Mouse (Mus musculus): ENCODE results near the gene Vmn2r24. TPM values are rescaled to one million over a fixed set of nuclear protein-coding genes. Genes with fewer than 3 reads are reported as not detected.
"Not testable (repeated sequence)": the region's sequence is repeated elsewhere in the genome, so short reads cannot be mapped to it uniquely, and the experiment has no call there.

Vmn2r24 gene
- not detected for polyA plus RNA-seq (2021)

DNA sequence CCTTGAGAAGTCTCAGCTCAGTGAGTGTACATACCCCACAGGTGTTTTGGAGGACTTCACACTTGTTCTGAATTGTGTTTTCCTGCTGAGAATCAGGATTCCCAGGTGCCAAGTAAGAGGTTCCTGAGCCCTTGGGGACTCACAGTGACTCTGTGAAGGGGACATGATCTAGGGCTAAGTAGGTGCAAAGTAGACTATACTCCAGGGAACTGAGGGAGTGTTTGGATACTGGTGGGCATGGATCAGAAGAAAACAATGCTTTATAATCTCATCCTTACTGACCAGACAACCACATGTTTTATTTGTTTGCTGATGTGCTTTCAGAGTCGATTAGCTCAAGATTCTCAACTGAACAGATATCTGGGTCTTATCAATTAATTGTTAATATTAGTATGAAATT lies at the start of gene Vmn2r24:
Gene Vmn2r24, plus strand, starts transcription at position 301 of the 400 bp plus-strand sequence.
- TF ChIP-seq CTCF (IDR thresholded peaks at IDR 0.05) = no peak
- in situ Hi-C loops (cut with MboI; ENCODE audit: low pct_unique_long_range_greater_than_20kb) = no loop called here
- POLR2A ChIA-PET = no interaction called here
- CTCF ChIA-PET = no interaction called here
- DNase-seq (ENCODE audit: low read depth, low spot score) = no peak
- ATAC-seq = no peak
- no peaks in the 10 kb centered on the region for H3K27me3 ChIP-seq

DNA sequence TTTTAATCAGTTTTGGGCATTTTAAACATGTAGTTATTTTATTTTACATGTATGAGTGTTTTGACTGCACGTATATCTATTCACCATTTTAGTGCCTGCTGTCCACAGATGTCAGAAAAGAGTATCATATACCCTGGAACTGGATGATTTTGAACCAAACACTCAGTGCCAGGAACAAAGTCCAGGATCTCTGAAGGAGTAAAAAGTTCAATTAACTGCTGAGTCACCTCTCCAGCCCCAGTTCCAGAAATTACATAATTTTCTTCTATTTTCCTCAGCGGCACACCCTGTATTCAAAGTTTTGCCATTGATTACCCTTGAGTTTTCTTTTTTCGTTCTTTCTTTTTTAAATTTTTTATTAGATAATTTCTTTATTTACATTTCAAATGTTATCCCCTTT lies 8.6 kb upstream of the Vmn2r24 start:
- CTCF ChIA-PET = no interaction called here
- DNase-seq (ENCODE audit: low read depth, low spot score) (no peak), ATAC-seq (no peak)
- POLR2A ChIA-PET = no interaction called here
- no peaks in the 10 kb centered on the region for H3K27me3 ChIP-seq
- TF ChIP-seq CTCF (IDR thresholded peaks at IDR 0.05) = no peak
- in situ Hi-C loops (cut with MboI; ENCODE audit: low pct_unique_long_range_greater_than_20kb) = no loop called here

DNA sequence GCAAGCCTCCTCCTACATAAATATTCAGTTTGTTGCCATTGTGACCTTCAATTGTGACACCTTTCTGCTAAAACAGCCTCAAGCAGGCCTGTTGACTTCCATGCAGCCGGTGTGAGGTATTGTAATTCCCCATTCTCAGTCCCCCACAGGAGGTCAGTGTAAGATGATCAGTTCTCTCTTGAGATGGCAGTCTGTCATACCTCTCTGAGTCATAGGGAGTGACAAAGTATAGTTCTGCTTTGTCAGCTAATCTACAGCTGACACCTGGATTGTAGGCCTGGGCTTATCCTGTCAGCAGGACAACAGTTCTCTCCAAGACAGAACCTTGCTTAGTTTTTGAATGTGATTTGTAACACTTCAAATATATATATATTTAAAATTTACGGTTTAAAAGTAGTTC lies 6.2 kb downstream of the Vmn2r24 start:
- no peak for TF ChIP-seq CTCF (IDR thresholded peaks at IDR 0.05)
- no peak for ATAC-seq
- in situ Hi-C loops (cut with MboI; ENCODE audit: low pct_unique_long_range_greater_than_20kb) = no loop called here
- no peaks in the 10 kb centered on the region for H3K27me3 ChIP-seq
- CTCF ChIA-PET = no interaction called here
- no peak for DNase-seq (ENCODE audit: low read depth, low spot score)
- POLR2A ChIA-PET = no interaction called here

DNA sequence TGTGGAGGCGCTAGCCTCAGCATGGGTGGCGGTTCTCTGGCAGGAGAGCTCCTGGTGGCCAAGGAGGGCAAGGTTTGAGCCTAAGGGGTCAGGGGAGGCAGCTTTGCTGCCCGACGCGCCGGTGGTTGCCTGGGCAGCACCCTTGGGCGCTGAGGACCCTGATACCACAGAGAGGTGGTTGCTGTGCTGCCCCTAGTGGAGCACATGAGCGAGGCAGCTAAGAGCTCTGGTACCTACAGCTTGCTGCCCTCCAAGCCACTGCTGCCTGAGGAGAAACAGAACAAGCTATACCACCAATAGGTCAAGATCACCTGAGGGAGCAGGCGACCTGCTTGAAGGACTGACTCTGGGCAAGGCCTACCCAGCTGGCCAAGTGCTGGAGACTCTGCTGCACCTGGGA lies 15.1 kb downstream of the Vmn2r24 start:
- ATAC-seq (no peak), DNase-seq (ENCODE audit: low read depth, low spot score) (no peak)
- CTCF ChIA-PET = no interaction called here
- H3K27me3 ChIP-seq = no peaks in the 10 kb centered on the region
- no peak for TF ChIP-seq CTCF (IDR thresholded peaks at IDR 0.05)
- in situ Hi-C loops (cut with MboI; ENCODE audit: low pct_unique_long_range_greater_than_20kb) = no loop called here
- POLR2A ChIA-PET = no interaction called here

- CTCF ChIA-PET, ATAC-seq, POLR2A ChIA-PET: not testable (repeated sequence)
Observed at GRCm38 (mm10) chr6:123810291-123810690, 31.6 kb downstream of the Vmn2r24 start.

GRCm38 (mm10) chr6:123819951-123820350 lies 41.3 kb downstream of the Vmn2r24 start:
- H3K27me3 ChIP-seq = no peaks in the 10 kb centered on the region
- ChIA-PET POLR2A (no interaction called here), CTCF (no interaction called here)
- DNase-seq (ENCODE audit: low read depth, low spot score) (no peak), ATAC-seq (no peak)
- no peak for TF ChIP-seq CTCF (IDR thresholded peaks at IDR 0.05)
- in situ Hi-C loops (cut with MboI; ENCODE audit: low pct_unique_long_range_greater_than_20kb) = no loop called here

More at GRCm38 (mm10) chr6:123810291-123810690, 31.6 kb downstream of the Vmn2r24 start:
- in situ Hi-C loops (cut with MboI; ENCODE audit: low pct_unique_long_range_greater_than_20kb); H3K27me3 ChIP-seq; DNase-seq (ENCODE audit: low read depth, low spot score): not testable (repeated sequence)

DNA sequence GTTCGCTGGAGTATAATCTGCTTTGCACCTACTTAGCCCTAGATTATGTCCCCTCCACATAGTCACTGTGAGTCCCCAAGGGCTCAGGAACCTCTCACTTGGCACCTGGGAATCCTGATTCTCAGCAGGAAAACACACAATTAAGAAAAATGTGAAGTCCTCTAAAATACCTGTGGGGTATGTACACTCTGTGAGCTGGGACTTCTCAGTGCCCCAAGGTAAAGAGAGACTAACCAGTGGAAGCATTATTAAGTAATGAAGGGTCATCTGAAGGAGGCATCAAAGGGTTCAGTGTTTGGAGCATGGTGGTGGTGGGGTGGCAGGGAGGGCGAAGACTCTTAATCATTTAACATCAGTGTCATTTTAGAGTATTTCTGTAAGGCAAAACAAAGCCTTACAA lies 74.7 kb downstream of the Vmn2r24 start, which contains the start of gene Vmn2r25:
Gene Vmn2r25, minus strand, starts transcription at position 101 of the 400 bp plus-strand sequence.
- in situ Hi-C loops (cut with MboI; ENCODE audit: low pct_unique_long_range_greater_than_20kb); DNase-seq (ENCODE audit: low read depth, low spot score); POLR2A ChIA-PET; CTCF ChIA-PET; H3K27me3 ChIP-seq; ATAC-seq: not testable (repeated sequence)

Other genes starting within 250 kb of the Vmn2r24 start
- gene Vmn2r21, start 245.5 kb upstream of the Vmn2r24 start, polyA plus RNA-seq (2021) = not detected
- not detected for gene Vmn2r22, start 128.2 kb upstream of the Vmn2r24 start, polyA plus RNA-seq (2021)
- gene Vmn2r23, start 76.2 kb upstream of the Vmn2r24 start, polyA plus RNA-seq (2021) = not detected
- not detected for gene Vmn2r25, start 74.6 kb downstream of the Vmn2r24 start, polyA plus RNA-seq (2021)
- gene Vmn2r26, start 245.7 kb downstream of the Vmn2r24 start, polyA plus RNA-seq (2021) = not detected